Mouse (Mus musculus): ENCODE measurements at regions not wholly inside any gene's neighbourhood (a gene's known extent, or its start where the extent isn't known, plus 50 kb on each side); places are given as distances from the start of the nearest gene placed in this dataset.

- no peak for DNase-seq (ENCODE audit: low spot score)
These were observed 60.0 kb upstream of the Gpr141 start for GRCm38 (mm10) chr13:19883896-19884658.

- DNase-seq (ENCODE audit: low spot score), result no peak
These were observed 58.8 kb upstream of the Gpr141 start for GRCm38 (mm10) chr13:19882889-19883288.

- DNase-seq (ENCODE audit: low spot score), result no peak
These were observed 57.7 kb upstream of the Gpr141 start for GRCm38 (mm10) chr13:19881772-19882171.

- DNase-seq (ENCODE audit: low spot score), result no peak
These were observed 50.7 kb upstream of the Gpr141 start for GRCm38 (mm10) chr13:19874621-19875249.

Data from layer of hippocampus, adult 9-10 months (tissue).